Mouse (Mus musculus) brown adipose tissue, adult 24 weeks (tissue): Measurements from ENCODE around the gene Ercc1. TPM values are rescaled to one million over a fixed set of nuclear protein-coding genes. Genes with fewer than 3 reads are reported as not detected.

Experiments used
- H3K27ac ChIP-seq: fragments of 200-500 bp; replicated peaks from 2 replicates; pipeline ENCODE4 v1.5.1; 2012; ENCODE audit warnings: low read depth, mild to moderate bottlenecking, low read length
- H3K4me1 ChIP-seq: fragments of 200-500 bp; 2 replicates; pipeline ENCODE4 v1.6.1; 2012; ENCODE audit warnings: low read length, mixed read lengths; ENCODE audit not compliant: control insufficient read depth, insufficient read depth, insufficient read length
- H3K4me3 ChIP-seq: fragments of 200-500 bp; 2 replicates; pipeline ENCODE4 v1.5.1; 2012; ENCODE audit warnings: low read depth, mild to moderate bottlenecking, low read length, moderate library complexity; ENCODE audit not compliant: insufficient read depth
- polyA plus RNA-seq: library from polyadenylated mRNA; stranded (reverse); fragments of >200 nt; gene quantifications from 2 replicates; pipeline ENCODE4 v1.2.4, GENCODE M21; 2012; ENCODE audit not compliant: missing spikeins, insufficient read depth, insufficient read length

Ercc1 gene
- polyA plus RNA-seq, 1 experiment, result 38.4 TPM

DNA sequence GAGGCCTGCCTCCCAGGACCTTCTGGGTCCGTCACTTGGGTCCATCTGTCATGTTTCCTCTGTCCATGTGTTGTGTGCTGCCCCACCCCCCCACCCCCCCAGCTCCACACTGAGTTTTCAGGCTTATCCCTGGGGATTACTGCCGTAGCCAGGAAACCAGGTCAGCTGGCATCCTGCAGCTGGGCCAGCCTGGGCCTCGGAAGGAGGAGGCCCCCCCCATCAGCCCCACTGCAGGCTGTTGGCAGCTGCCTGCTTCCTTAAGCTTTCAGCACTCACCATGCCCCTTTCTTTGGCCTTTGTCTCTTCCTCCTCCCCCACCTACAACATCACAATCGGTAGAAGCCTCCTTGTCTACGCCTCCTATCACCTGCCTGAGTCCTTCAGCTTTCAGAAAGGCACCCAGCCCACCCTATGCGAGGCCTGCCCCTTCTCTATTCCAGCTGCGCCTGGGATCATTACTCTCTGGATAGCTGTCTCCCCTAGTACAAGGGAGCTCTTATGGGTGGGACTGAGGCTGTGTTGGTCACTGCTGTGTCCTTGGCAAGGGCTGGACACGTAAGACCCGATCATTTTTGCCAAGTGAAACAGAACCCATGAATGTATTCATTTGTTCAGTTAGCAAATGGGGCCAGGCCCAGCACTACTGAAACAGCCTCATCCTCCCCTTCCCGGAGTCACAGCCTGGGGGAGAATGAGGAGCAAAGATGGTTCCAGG is 44.3 kb downstream of the Ercc1 start:
- Histone ChIP-seq H3K4me1 (no peaks in the 10 kb centered on the region), H3K27ac (no peak overlapping the region), H3K4me3 (no peak overlapping the region)

DNA sequence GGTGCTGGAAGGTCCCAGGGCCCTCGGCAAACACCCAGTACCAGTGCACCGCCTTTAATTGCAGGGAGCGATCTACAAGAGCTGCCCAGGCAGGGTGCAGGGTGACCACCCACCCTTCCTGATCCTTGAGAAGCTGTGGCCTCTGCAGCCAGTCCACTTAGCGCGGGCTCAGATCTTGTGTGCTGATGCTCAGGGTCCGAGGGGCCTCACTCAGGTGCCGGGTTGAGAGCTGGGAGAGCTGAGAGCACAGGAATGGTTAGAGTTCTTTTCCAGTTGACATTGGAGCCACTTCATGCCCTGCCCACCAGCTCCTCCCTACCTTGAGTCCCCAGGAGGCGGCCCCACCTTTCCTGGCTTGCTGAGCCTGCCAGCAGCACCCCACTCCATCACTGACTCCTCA is 49.9 kb downstream of the Ercc1 start:
- H3K27ac ChIP-seq, result no peak overlapping the region

DNA sequence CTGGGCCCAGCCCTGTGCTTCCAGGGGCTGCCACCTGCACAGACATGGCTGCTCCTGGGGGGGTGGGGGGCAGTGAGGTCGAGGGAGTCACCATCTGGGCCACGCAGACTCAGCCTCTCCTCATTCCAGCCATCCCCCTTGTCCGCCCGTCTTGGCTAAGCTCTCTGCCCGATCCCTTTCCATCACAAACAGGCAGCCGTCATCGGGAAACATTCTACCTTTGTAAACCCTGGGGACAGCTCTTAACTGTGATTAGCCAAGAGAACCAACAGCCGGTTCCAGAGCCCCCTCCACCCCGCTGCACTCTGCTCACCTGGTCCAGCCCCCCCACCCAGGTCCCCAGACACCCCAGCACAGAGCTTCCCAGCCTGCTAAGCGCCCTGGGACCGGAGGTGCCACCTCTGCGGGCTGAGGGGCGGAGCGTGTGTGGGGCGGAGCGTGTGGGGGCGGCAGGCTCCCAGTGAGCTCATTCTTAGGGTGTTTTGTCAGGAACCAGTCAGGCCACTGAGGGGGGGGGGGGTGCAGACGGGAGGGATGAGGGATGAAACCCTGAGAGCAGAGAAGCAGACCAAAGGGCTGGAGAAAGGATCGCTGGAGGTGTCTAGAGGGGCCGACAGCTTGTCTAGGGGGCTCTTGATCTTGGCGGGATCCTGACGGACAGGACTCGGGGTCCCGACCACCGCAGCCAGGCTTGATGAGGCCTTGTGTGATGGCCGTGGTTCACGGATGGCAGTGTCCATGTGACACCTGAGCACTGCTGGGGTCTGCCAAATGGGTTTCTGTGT is 55.1 kb downstream of the Ercc1 start:
- H3K4me1 ChIP-seq, result no peaks in the 10 kb centered on the region
- H3K4me3 ChIP-seq, result no peak overlapping the region
- no peak overlapping the region for H3K27ac ChIP-seq

More for the DNA sequence above, 49.9 kb downstream of the Ercc1 start:
- Histone ChIP-seq H3K4me1 (no peaks in the 10 kb centered on the region), H3K4me3 (no peak overlapping the region)

DNA sequence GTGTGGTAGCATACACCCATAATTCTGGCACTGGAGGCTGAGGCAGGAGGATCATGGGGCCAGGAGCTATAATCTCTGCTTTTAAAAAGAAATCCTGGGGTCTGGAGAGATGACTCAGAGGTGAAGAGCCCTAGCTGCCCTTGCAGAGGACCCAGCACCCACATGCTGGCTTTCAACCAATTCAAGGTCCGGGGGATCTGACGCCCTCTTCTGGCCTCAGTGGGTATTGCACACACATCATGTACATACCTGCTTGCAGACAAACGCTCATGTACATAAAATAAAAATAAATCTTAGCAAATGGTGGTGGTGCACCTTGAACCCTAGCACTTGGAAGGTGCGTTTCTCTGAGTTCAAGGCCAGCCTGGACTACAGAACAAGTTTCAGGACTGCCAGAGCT is 56.4 kb downstream of the Ercc1 start:
- H3K4me1 ChIP-seq, result no peaks in the 10 kb centered on the region
- no peak overlapping the region for H3K4me3 ChIP-seq
- H3K27ac ChIP-seq, result no peak overlapping the region

DNA sequence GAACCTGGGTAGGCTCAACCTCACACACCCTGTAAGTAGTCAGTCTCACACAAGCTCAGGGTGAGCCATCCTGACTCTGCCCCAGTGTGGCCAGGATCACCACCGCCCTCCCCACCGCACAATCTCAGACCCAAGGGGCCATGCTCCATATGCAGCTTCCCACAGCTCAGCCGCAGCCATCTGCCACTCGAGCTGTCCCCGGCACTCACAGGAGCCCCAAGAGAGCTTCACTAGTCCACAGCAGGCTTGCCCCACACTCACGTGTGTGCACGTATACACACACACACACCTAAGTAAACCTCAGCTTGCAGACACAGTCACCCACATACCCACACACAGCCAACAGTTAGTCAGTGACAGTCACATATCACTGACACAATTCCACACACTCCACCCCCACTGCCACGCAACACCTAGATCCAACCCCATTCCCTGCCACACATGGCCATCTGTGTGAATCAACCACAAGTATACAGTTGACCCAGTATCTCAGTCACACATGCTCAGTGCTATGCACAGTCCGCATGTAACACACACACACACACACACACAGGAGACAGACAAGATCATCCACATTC is 58.0 kb downstream of the Ercc1 start:
- no peak overlapping the region for H3K4me3 ChIP-seq
- no peaks in the 10 kb centered on the region for H3K4me1 ChIP-seq
- H3K27ac ChIP-seq, result no peak overlapping the region

DNA sequence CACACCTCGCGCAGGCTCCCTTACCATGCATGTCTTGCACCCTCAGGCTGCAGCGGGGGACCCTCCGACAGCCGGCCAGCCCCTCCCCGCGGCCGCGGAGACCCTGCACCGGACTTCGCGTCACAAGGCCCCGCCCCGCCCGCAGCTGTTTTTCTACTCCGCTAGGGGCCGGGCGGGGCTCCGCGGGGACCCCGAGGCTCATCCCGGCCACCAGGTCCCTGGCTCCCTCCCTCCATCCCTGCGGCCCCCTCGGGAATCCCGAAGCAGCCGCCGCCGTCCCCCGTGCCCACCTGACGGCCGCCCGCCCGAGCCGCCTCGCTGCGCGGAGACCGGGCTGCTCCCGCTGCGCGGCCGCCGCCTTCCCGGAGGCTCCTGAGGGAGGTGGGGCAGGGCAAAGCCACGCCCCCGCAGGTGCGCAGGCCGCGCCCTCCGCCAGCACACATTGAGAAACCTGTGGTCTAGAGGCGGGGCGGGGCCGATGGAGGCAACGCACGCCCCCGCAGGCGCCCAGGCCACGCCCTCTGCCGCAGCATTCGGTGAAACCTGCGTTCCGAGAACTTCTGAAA is 59.2 kb downstream of the Ercc1 start, which contains the start of gene Klc3:
Gene Klc3, minus strand, starts transcription at position 374 of the 566 bp plus-strand sequence.
- peak within 1 kb of the TSS; percentile 53 for H3K4me3 ChIP-seq
- no peak within 1 kb of the TSS for H3K27ac ChIP-seq
- no peaks in the 10 kb centered on the region for H3K4me1 ChIP-seq

DNA sequence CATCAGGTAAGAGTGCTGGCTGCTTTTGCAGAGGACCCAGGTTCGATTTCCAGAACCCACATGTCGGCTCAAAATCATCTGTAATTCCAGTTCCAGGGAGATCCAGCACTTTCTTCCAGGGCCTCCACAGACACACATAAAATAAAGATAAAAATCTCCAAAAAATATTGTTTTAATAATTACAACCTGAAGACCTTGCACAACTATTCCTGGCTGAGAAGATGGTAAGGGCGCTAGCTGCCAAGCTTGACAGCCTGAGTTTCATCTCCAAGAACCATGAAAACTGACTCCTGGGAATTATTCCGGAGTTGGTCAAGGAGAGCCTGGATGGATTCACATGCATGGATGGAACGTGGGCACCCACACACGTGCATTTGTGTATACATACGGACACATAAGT is 59.9 kb downstream of the Ercc1 start, which contains the start of gene Ckm:
Gene Ckm, plus strand, starts transcription at position 301 of the 400 bp plus-strand sequence.
- Histone ChIP-seq H3K27ac (no peak within 1 kb of the TSS), H3K4me1 (no peaks in the 10 kb centered on the region), H3K4me3 (peak within 1 kb of the TSS; percentile 53)

DNA sequence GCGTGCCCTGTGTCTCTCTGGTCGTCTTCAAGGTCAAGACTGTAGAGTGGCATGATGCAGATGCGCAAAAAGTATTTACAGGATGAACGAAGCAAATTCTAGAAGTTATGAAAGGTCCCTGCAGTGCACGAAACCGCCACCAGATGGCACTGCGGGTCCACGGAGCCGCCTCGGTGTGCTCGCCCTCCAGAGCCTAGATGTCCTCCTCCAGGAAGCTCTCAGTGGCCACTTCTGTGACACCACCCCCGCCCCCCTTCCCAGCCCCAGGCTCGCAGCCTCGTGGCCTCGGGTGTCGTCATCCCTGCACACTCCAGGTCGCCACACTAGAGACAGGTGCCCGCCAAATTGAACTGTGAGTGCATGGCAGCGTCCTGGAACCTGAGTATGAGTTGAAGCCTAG is 60.8 kb downstream of the Ercc1 start:
- no peaks in the 10 kb centered on the region for H3K4me1 ChIP-seq
- H3K4me3 ChIP-seq, result no peak overlapping the region
- no peak overlapping the region for H3K27ac ChIP-seq

Other genes starting within 250 kb of the Ercc1 start
- not detected in 2 replicates for gene Gm4969, start 226.4 kb upstream of the Ercc1 start, polyA plus RNA-seq
- 1.7 and 3.3 TPM in 2 replicates for gene Fbxo46, start 224.9 kb upstream of the Ercc1 start, polyA plus RNA-seq
- gene Qpctl, start 195.5 kb upstream of the Ercc1 start, polyA plus RNA-seq, result 7.5 and 9.1 TPM in 2 replicates
- 30.3 and 42.2 TPM in 2 replicates for gene Snrpd2, start 195.1 kb upstream of the Ercc1 start, polyA plus RNA-seq
- 0.44 TPM in 1 of 2 replicates, not detected in the other for gene Gipr, start 178.7 kb upstream of the Ercc1 start, polyA plus RNA-seq
- gene Eml2, start 168.4 kb upstream of the Ercc1 start, polyA plus RNA-seq, result 7.7 and 9.2 TPM in 2 replicates
- gene Gpr4, start 132.2 kb upstream of the Ercc1 start, polyA plus RNA-seq, result 3.8 and 4.7 TPM in 2 replicates
- gene Opa3, start 116.4 kb upstream of the Ercc1 start, polyA plus RNA-seq, result 28.9 and 29.2 TPM in 2 replicates
- 13.4 and 19.2 TPM in 2 replicates for gene Vasp, start 73.0 kb upstream of the Ercc1 start, polyA plus RNA-seq
- gene Ppm1n, start 64.7 kb upstream of the Ercc1 start, polyA plus RNA-seq, result not detected in 2 replicates
- 14.9 and 16.6 TPM in 2 replicates for gene Rtn2, start 62.2 kb upstream of the Ercc1 start, polyA plus RNA-seq
- gene Fosb, start 34.7 kb upstream of the Ercc1 start, polyA plus RNA-seq, result 2.7 and 48.0 TPM in 2 replicates
- gene Cd3eap, start 14.7 kb downstream of the Ercc1 start, polyA plus RNA-seq, result 3.3 and 5.5 TPM in 2 replicates
- gene Ppp1r13l, start 15.0 kb downstream of the Ercc1 start, polyA plus RNA-seq, result 1.7 and 4.1 TPM in 2 replicates
- gene Ercc2, start 37.2 kb downstream of the Ercc1 start, polyA plus RNA-seq, result 4.4 and 6.4 TPM in 2 replicates
- not detected in 2 replicates for gene Klc3, start 59.3 kb downstream of the Ercc1 start, polyA plus RNA-seq
- 328 and 404 TPM in 2 replicates for gene Ckm, start 60.0 kb downstream of the Ercc1 start, polyA plus RNA-seq
- gene Mark4, start 114.0 kb downstream of the Ercc1 start, polyA plus RNA-seq, result 9.8 and 10.9 TPM in 2 replicates
- 0.79 and 1.0 TPM in 2 replicates for gene Exoc3l2, start 118.6 kb downstream of the Ercc1 start, polyA plus RNA-seq
- 3.4 and 4.0 TPM in 2 replicates for gene Bloc1s3, start 163.6 kb downstream of the Ercc1 start, polyA plus RNA-seq
- 39.3 and 49.9 TPM in 2 replicates for gene Trappc6a, start 163.6 kb downstream of the Ercc1 start, polyA plus RNA-seq
- gene Nkpd1, start 173.1 kb downstream of the Ercc1 start, polyA plus RNA-seq, result not detected in 2 replicates
- 35.9 and 48.9 TPM in 2 replicates for gene Ppp1r37, start 218.3 kb downstream of the Ercc1 start, polyA plus RNA-seq
- gene Zfp296, start 232.5 kb downstream of the Ercc1 start, polyA plus RNA-seq, result 0.67 and 0.75 TPM in 2 replicates
- gene Gemin7, start 232.8 kb downstream of the Ercc1 start, polyA plus RNA-seq, result 44.2 and 47.4 TPM in 2 replicates